Mouse (Mus musculus): Measurements from ENCODE around the gene Btbd9. TPM values are rescaled to one million over a fixed set of nuclear protein-coding genes. Genes with fewer than 3 reads are reported as not detected.

Btbd9 gene
- total and polyA plus RNA-seq, 3 experiments = 24.7 to 33.8 TPM; not detected in 1

- H3K4me3 ChIP-seq (ENCODE audit: control insufficient read depth in 1 of 2, insufficient read depth in 1 of 2, low read depth in 2 of 2, low read length in 2 of 2) = no peak overlapping the region
- H3K27me3 ChIP-seq (ENCODE audit: control insufficient read depth in 1 of 2, insufficient read depth in 2 of 2, low read length in 2 of 2) = no peaks in the 10 kb centered on the region
- no peaks in the 10 kb centered on the region for H3K79me2 ChIP-seq (ENCODE audit: control insufficient read depth, insufficient read depth, low read length, poor library complexity)
- no peak overlapping the region for H3K9ac ChIP-seq (ENCODE audit: control insufficient read depth, low read depth, low read length, poor library complexity, severe bottlenecking)
- no peak for TF ChIP-seq TCF12 (IDR thresholded peaks at IDR 0.05; ENCODE audit: low read depth, low read length)
- TF ChIP-seq NRF1 (IDR thresholded peaks at IDR 0.05; ENCODE audit: insufficient read depth, low read depth, low read length, poor library complexity, severe bottlenecking) = no peak
- TF ChIP-seq ETS1 (IDR thresholded peaks at IDR 0.05; ENCODE audit: low read depth, low read length) = no peak
- no peak for TF ChIP-seq CHD1 (IDR thresholded peaks at IDR 0.05; ENCODE audit: low read depth, low read length)
- no peak for TF ChIP-seq MYC (IDR thresholded peaks at IDR 0.05; ENCODE audit: low read depth, low read length)
- no peak for TF ChIP-seq MXI1 (IDR thresholded peaks at IDR 0.05; ENCODE audit: low read depth, low read length)
- H3K9me3 ChIP-seq (replicated peaks; ENCODE audit: insufficient read depth, low read length) = no peaks in the 10 kb centered on the region
- H3K27ac ChIP-seq (ENCODE audit: control insufficient read depth, low read depth, low read length) = no peak overlapping the region
- no peaks in the 10 kb centered on the region for H3K36me3 ChIP-seq (ENCODE audit: control insufficient read depth in 1 of 2, insufficient read depth in 2 of 2, low read length in 2 of 2)
- no peak for DNase-seq (ENCODE audit: low read depth, low spot score)
- no peaks in the 10 kb centered on the region for H3K4me1 ChIP-seq (ENCODE audit: control insufficient read depth in 1 of 2, insufficient read depth in 2 of 2, low read length in 2 of 2)
These were observed 278.9 kb downstream of the Btbd9 start for GRCm38 (mm10) chr17:30297432-30297831.

GRCm38 (mm10) chr17:30296069-30296468 is 280.2 kb downstream of the Btbd9 start:
- no peaks in the 10 kb centered on the region for H3K79me2 ChIP-seq (ENCODE audit: control insufficient read depth, insufficient read depth, low read length, poor library complexity)
- no peak overlapping the region for H3K27ac ChIP-seq (ENCODE audit: control insufficient read depth, low read depth, low read length)
- no peaks in the 10 kb centered on the region for H3K4me1 ChIP-seq (ENCODE audit: control insufficient read depth in 1 of 2, insufficient read depth in 2 of 2, low read length in 2 of 2)
- TF ChIP-seq ZC3H11A (IDR thresholded peaks at IDR 0.05; ENCODE audit: low read depth, low read length) = no peak
- no peak for TF ChIP-seq POLR2AphosphoS5 (IDR thresholded peaks at IDR 0.05; ENCODE audit: borderline replicate concordance, low read depth, low read length)
- no peak for TF ChIP-seq RCOR1 (IDR thresholded peaks at IDR 0.05; ENCODE audit: low read depth, low read length)
- TF ChIP-seq CHD1 (IDR thresholded peaks at IDR 0.05; ENCODE audit: low read depth, low read length) = no peak
- no peak for TF ChIP-seq BHLHE40 (IDR thresholded peaks at IDR 0.05; ENCODE audit: borderline replicate concordance, low read depth, low read length)
- TF ChIP-seq MAFK (IDR thresholded peaks at IDR 0.05; ENCODE audit: borderline replicate concordance, low read depth, low read length) = no peak
- TF ChIP-seq ZNF384 (IDR thresholded peaks at IDR 0.05; ENCODE audit: low read depth, low read length) = no peak
- TF ChIP-seq GABPA (IDR thresholded peaks at IDR 0.05; ENCODE audit: low read depth, low read length) = no peak
- TF ChIP-seq ETS1 (IDR thresholded peaks at IDR 0.05; ENCODE audit: low read depth, low read length) = no peak
- TF ChIP-seq UBTF (IDR thresholded peaks at IDR 0.05; ENCODE audit: borderline replicate concordance, insufficient read depth, low read depth, low read length) = no peak
- TF ChIP-seq USF1 (IDR thresholded peaks at IDR 0.05; ENCODE audit: low read depth, low read length) = no peak
- TF ChIP-seq CHD2 (IDR thresholded peaks at IDR 0.05; ENCODE audit: low read length) = no peak
- TF ChIP-seq MEF2A (IDR thresholded peaks at IDR 0.05; ENCODE audit: extremely low read depth, insufficient replicate concordance, low read depth, low read length, poor library complexity, severe bottlenecking) = no peak
- TF ChIP-seq EP300 (IDR thresholded peaks at IDR 0.05; ENCODE audit: low read depth in 1 of 2, low read length in 2 of 2) = no peak
- TF ChIP-seq MXI1 (IDR thresholded peaks at IDR 0.05; ENCODE audit: low read depth, low read length) = no peak
- no peak for TF ChIP-seq GATA1 (IDR thresholded peaks at IDR 0.05; ENCODE audit: low read depth, low read length)
- TF ChIP-seq MAX (IDR thresholded peaks at IDR 0.05; ENCODE audit: low read length) = no peak
- no peak for TF ChIP-seq JUND (IDR thresholded peaks at IDR 0.05; ENCODE audit: low read depth, low read length)
- TF ChIP-seq NELFE (IDR thresholded peaks at IDR 0.05; ENCODE audit: low read depth, low read length) = no peak
- no peaks in the 10 kb centered on the region for H3K27me3 ChIP-seq (ENCODE audit: control insufficient read depth in 1 of 2, insufficient read depth in 2 of 2, low read length in 2 of 2)
- no peaks in the 10 kb centered on the region for H3K36me3 ChIP-seq (ENCODE audit: control insufficient read depth in 1 of 2, insufficient read depth in 2 of 2, low read length in 2 of 2)
- H3K9me3 ChIP-seq (replicated peaks; ENCODE audit: insufficient read depth, low read length) = no peaks in the 10 kb centered on the region
- H3K4me3 ChIP-seq (ENCODE audit: control insufficient read depth in 1 of 2, insufficient read depth in 1 of 2, low read depth in 2 of 2, low read length in 2 of 2) = no peak overlapping the region
- no peak for DNase-seq (ENCODE audit: low read depth, low spot score)
- no peak overlapping the region for H3K9ac ChIP-seq (ENCODE audit: control insufficient read depth, low read depth, low read length, poor library complexity, severe bottlenecking)

Data from MEL (cell line).